Mouse (Mus musculus) liver, embryonic 13.5 days (tissue): Measurements from ENCODE around the gene Pde4dip. TPM values are rescaled to one million over a fixed set of nuclear protein-coding genes. Genes with fewer than 3 reads are reported as not detected.

ENCODE experiments used
- ATAC-seq: fragments of 200-750 bp; cut with Nextera tagmentation; 2 replicates; pipeline ENCODE4 v1.8.0; 2017; ENCODE audit warnings: low read depth, mild to moderate bottlenecking, moderate number of reproducible peaks, moderate library complexity
- DNase-seq: peaks from one replicate; pipeline ENCODE4 v3.0.0; 2022
- H3K27ac ChIP-seq: fragments of 300-500 bp; sonication (generic); 2 replicates; pipeline ENCODE4 v1.5.1; 2015; ENCODE audit warnings: moderate library complexity, mild to moderate bottlenecking, inconsistent platforms
- H3K27me3 ChIP-seq: fragments of 300-500 bp; sonication (generic); 2 replicates; pipeline ENCODE4 v1.6.1; 2015; ENCODE audit warnings: mild to moderate bottlenecking, inconsistent platforms
- H3K36me3 ChIP-seq: fragments of 300-500 bp; sonication (generic); 2 replicates; pipeline ENCODE4 v1.6.1; 2015; ENCODE audit warnings: mild to moderate bottlenecking, inconsistent platforms
- H3K4me1 ChIP-seq: fragments of 300-500 bp; sonication (generic); replicated peaks from 2 replicates; pipeline ENCODE4 v1.6.1; 2015; ENCODE audit warnings: inconsistent platforms
- H3K4me2 ChIP-seq: fragments of 300-500 bp; sonication (generic); 2 replicates; pipeline ENCODE4 v1.6.1; 2015; ENCODE audit warnings: inconsistent platforms, mild to moderate bottlenecking, moderate library complexity
- H3K4me3 ChIP-seq: fragments of 300-500 bp; sonication (generic); replicated peaks from 2 replicates; pipeline ENCODE4 v1.5.1; 2015; ENCODE audit warnings: mild to moderate bottlenecking, inconsistent platforms
- H3K9ac ChIP-seq: fragments of 300-500 bp; sonication (generic); 2 replicates; pipeline ENCODE4 v1.6.1; 2015; ENCODE audit warnings: mild to moderate bottlenecking, inconsistent platforms
- H3K9me3 ChIP-seq: fragments of 300-500 bp; sonication (generic); replicated peaks from 2 replicates; pipeline ENCODE4 v1.6.1; 2016; ENCODE audit warnings: inconsistent platforms
- WGBS: fragments of 180-500 bp; shearing (Covaris S2); methylation state at CpG from one replicate; pipeline ENCODE4 v1.1.7; 2015; ENCODE audit not compliant: insufficient replicate concordance; 5-methylcytosine and 5-hydroxymethylcytosine counted together
- polyA plus RNA-seq: library from polyadenylated mRNA; unstranded; fragments of >200 nt; fragmentation: Nextera tagmentation; extraction: Ambion mirVana; gene quantifications from 2 replicates; pipeline ENCODE4 v1.2.1, GENCODE M21; 2015

Pde4dip gene
- polyA plus RNA-seq, 1 experiment from 2014 or later: 5.8 TPM

- Histone ChIP-seq H3K4me2 (no peak overlapping the region), H3K36me3 (no peaks in the 10 kb centered on the region), H3K27me3 (no peaks in the 10 kb centered on the region), H3K4me1 (no peaks in the 10 kb centered on the region), H3K9ac (no peak overlapping the region), H3K9me3 (no peaks in the 10 kb centered on the region), H3K4me3 (no peak overlapping the region), H3K27ac (no peak overlapping the region)
- WGBS: 66% methylated on average over 5 of the region's 5 CpGs
- no peak for ATAC-seq
- DNase-seq: no peak
Measured at GRCm38 (mm10) chr3:97735575-97735974, 152.9 kb downstream of the Pde4dip start.

DNA sequence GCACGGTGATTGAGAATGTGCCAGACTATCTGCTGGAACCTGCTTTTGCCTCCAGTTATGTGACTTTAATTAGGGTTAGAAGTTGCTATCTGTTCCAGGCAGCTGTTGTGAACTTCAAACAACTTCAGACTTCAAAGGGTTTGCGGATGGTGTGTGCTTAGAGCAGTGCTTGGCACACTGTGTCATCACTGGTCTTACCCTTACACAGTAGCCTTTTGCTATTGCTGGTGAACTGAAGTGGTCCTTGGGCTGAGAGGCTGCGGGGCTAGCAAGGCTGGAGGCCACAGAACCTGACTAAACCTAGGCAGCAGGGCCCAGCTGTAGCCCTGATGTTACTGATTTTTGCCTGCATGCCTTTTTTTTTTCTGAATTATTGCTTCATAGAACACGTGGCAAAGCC lies 154.2 kb downstream of the Pde4dip start:
- H3K4me3 ChIP-seq: no peak overlapping the region
- H3K27ac ChIP-seq: no peak overlapping the region
- H3K9me3 ChIP-seq: no peaks in the 10 kb centered on the region
- WGBS: 44% methylated on average over 4 of the region's 4 CpGs
- H3K4me2 ChIP-seq: no peak overlapping the region
- no peaks in the 10 kb centered on the region for H3K36me3 ChIP-seq
- ATAC-seq: no peak
- no peaks in the 10 kb centered on the region for H3K27me3 ChIP-seq
- H3K4me1 ChIP-seq: no peaks in the 10 kb centered on the region
- no peak for DNase-seq
- no peak overlapping the region for H3K9ac ChIP-seq

DNA sequence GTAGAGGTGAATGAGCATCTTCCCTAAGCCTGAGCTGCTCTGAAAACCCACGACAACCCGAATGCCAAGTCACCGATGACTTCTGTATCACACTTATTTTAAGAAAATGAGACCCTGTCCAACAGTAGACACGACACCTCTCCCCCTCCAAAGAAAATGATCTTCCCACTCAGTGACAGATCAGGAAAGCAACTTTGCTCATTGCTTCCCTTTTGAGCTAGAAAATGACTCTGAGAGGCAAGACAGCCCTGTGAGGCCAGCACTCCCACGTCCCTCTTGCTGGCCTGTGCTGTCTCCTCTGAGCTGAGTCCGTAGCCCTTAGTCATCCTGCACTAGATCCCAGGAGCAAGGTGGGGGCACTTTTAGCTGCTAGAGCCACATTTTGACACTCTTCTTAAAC lies 155.9 kb downstream of the Pde4dip start:
- no peak overlapping the region for H3K27ac ChIP-seq
- DNase-seq: no peak

DNA sequence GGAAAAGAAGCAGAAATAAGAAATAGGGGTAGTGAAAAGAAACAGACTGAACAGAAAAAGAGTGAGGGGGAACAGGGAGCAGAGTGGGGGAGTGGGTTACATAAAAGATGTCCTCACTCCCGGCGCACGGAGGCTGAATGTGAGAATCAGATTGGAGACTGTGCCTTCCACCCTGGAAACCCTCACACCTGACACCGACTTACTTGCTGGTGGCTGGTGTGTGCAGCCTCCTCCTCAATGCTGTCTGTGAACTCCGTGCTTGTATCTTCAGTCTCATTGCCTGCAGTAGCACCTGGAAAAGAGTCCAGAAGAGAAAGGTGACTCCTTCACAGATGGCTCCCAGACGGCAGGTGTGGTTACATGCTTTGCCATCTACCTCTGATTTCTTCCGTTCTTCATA lies 157.9 kb downstream of the Pde4dip start:
- DNase-seq (no peak), ATAC-seq (no peak)
- H3K4me3 ChIP-seq: no peak overlapping the region
- H3K27ac ChIP-seq: no peak overlapping the region
- H3K9ac ChIP-seq: no peak overlapping the region
- no peaks in the 10 kb centered on the region for H3K36me3 ChIP-seq
- H3K27me3 ChIP-seq: no peaks in the 10 kb centered on the region
- H3K4me2 ChIP-seq: no peak overlapping the region
- no peaks in the 10 kb centered on the region for H3K9me3 ChIP-seq
- 70% methylated on average over 7 of the region's 7 CpGs for WGBS
- H3K4me1 ChIP-seq: no peaks in the 10 kb centered on the region

More for the DNA sequence above, 155.9 kb downstream of the Pde4dip start:
- 66% methylated on average over 6 of the region's 6 CpGs for WGBS
- Histone ChIP-seq H3K9me3 (no peaks in the 10 kb centered on the region), H3K9ac (no peak overlapping the region), H3K4me3 (no peak overlapping the region), H3K4me2 (no peak overlapping the region), H3K4me1 (no peaks in the 10 kb centered on the region), H3K27me3 (no peaks in the 10 kb centered on the region), H3K36me3 (no peaks in the 10 kb centered on the region)
- no peak for ATAC-seq

- no peak overlapping the region for H3K4me2 ChIP-seq
- H3K27ac ChIP-seq: no peak overlapping the region
- H3K36me3 ChIP-seq: no peaks in the 10 kb centered on the region
- H3K4me3 ChIP-seq: no peak overlapping the region
- ATAC-seq (no peak), DNase-seq (no peak)
- H3K9ac ChIP-seq: no peak overlapping the region
- WGBS: 62% methylated on average over 3 of the region's 3 CpGs
- H3K27me3 ChIP-seq: no peaks in the 10 kb centered on the region
- no peaks in the 10 kb centered on the region for H3K4me1 ChIP-seq
- H3K9me3 ChIP-seq: no peaks in the 10 kb centered on the region
Measured at GRCm38 (mm10) chr3:97730131-97730530, 158.4 kb downstream of the Pde4dip start.

GRCm38 (mm10) chr3:97727801-97728200 lies 160.7 kb downstream of the Pde4dip start:
- Histone ChIP-seq H3K4me1 (no peaks in the 10 kb centered on the region), H3K4me3 (no peak overlapping the region), H3K9me3 (no peaks in the 10 kb centered on the region; the same call in 1 of the 2 replicates), H3K27me3 (no peaks in the 10 kb centered on the region), H3K4me2 (no peak overlapping the region), H3K27ac (no peak overlapping the region), H3K9ac (no peak overlapping the region), H3K36me3 (no peaks in the 10 kb centered on the region)
- 57% methylated on average over 2 of the region's 2 CpGs for WGBS
- ATAC-seq (no peak), DNase-seq (no peak)

GRCm38 (mm10) chr3:97719116-97719515 lies 169.4 kb downstream of the Pde4dip start:
- H3K9me3 ChIP-seq: no peaks in the 10 kb centered on the region; the same call in 1 of the 2 replicates
- no peak overlapping the region for H3K27ac ChIP-seq
- H3K4me3 ChIP-seq: no peak overlapping the region
- H3K36me3 ChIP-seq: no peaks in the 10 kb centered on the region
- H3K9ac ChIP-seq: no peak overlapping the region
- no peak for ATAC-seq
- WGBS: 72% methylated on average over 9 of the region's 9 CpGs
- no peak overlapping the region for H3K4me2 ChIP-seq
- no peaks in the 10 kb centered on the region for H3K4me1 ChIP-seq
- no peaks in the 10 kb centered on the region for H3K27me3 ChIP-seq
- DNase-seq: no peak

GRCm38 (mm10) chr3:97715922-97716321 lies 172.6 kb downstream of the Pde4dip start:
- Histone ChIP-seq H3K36me3 (no peaks in the 10 kb centered on the region), H3K9me3 (no peaks in the 10 kb centered on the region), H3K9ac (no peak overlapping the region), H3K27ac (no peak overlapping the region), H3K27me3 (no peaks in the 10 kb centered on the region), H3K4me3 (no peak overlapping the region), H3K4me1 (no peaks in the 10 kb centered on the region), H3K4me2 (no peak overlapping the region)
- ATAC-seq: no peak
- DNase-seq: no peak
- 60% methylated on average over 1 of the region's 1 CpGs for WGBS

DNA sequence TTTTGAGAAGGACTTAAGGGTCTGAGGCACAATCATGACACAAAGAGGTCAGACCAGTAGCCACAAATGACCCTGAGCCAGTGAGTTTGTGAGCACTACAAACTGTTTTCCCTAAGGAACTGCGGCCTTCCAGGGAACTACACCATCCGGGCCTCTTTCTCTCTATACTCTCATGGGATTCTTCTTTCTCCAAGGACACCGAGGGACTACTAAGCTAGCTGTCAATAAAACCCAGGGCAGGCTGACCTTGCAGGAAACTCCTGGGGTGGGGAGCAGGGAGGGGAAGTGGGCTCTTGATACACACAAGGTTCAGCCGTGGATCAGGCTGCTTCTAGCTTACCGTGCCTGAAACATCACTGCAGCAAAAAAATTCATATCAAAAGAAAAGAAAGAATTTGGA lies 177.6 kb downstream of the Pde4dip start:
- ATAC-seq (no peak), DNase-seq (no peak)
- Histone ChIP-seq H3K27me3 (no peaks in the 10 kb centered on the region), H3K36me3 (no peaks in the 10 kb centered on the region), H3K9ac (no peak overlapping the region), H3K4me3 (no peak overlapping the region), H3K4me2 (no peak overlapping the region), H3K27ac (no peak overlapping the region), H3K4me1 (no peaks in the 10 kb centered on the region), H3K9me3 (no peaks in the 10 kb centered on the region)
- WGBS: 55% methylated on average over 5 of the region's 5 CpGs

DNA sequence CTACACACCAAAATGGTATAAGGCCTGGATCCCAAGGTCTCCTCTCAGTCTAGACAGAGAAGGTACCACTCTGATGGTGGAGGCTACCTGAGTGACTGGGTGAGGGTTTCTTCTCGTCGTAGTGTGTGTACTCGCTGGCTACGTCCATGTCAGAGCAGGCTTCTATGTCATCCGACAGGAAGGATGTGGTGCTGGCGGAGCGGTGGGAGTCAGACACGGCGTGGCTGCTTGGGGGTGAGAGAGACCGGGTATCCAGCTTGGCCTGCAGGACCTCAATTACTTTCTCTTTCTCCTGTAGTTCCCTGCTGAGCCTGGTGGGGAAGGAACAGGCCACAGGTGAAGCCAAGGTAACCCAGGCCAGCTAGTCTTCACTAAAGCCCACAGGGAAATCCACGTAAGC lies 178.4 kb downstream of the Pde4dip start:
- no peak overlapping the region for H3K4me3 ChIP-seq
- no peaks in the 10 kb centered on the region for H3K36me3 ChIP-seq
- no peaks in the 10 kb centered on the region for H3K27me3 ChIP-seq
- H3K9ac ChIP-seq: no peak overlapping the region
- ATAC-seq (no peak), DNase-seq (no peak)
- H3K4me1 ChIP-seq: no peaks in the 10 kb centered on the region
- WGBS: 59% methylated on average over 11 of the region's 11 CpGs
- H3K4me2 ChIP-seq: no peak overlapping the region
- no peaks in the 10 kb centered on the region for H3K9me3 ChIP-seq
- no peak overlapping the region for H3K27ac ChIP-seq

GRCm38 (mm10) chr3:97706561-97706960 lies 181.9 kb downstream of the Pde4dip start:
- WGBS: 59% methylated on average over 4 of the region's 4 CpGs
- ATAC-seq (no peak), DNase-seq (no peak)
- Histone ChIP-seq H3K27ac (no peak overlapping the region), H3K36me3 (no peaks in the 10 kb centered on the region), H3K27me3 (no peaks in the 10 kb centered on the region), H3K9ac (no peak overlapping the region), H3K4me3 (no peak overlapping the region), H3K4me2 (no peak overlapping the region), H3K9me3 (no peaks in the 10 kb centered on the region), H3K4me1 (no peaks in the 10 kb centered on the region)

- Histone ChIP-seq H3K27ac (no peak overlapping the region), H3K4me3 (no peak overlapping the region), H3K9me3 (no peaks in the 10 kb centered on the region), H3K9ac (no peak overlapping the region), H3K4me2 (no peak overlapping the region), H3K4me1 (no peaks in the 10 kb centered on the region), H3K36me3 (no peaks in the 10 kb centered on the region), H3K27me3 (no peaks in the 10 kb centered on the region)
- DNase-seq: no peak
- no peak for ATAC-seq
- 53% methylated on average over 3 of the region's 3 CpGs for WGBS
Measured at GRCm38 (mm10) chr3:97705508-97705907, 183.0 kb downstream of the Pde4dip start.
